Mouse (Mus musculus): ENCODE data around the gene Rasip1. TPM values are rescaled to one million over a fixed set of nuclear protein-coding genes. Genes with fewer than 3 reads are reported as not detected.
A peak's percentile ranks its signal among the peaks of the same experiment; 100 is the strongest.

The Rasip1 gene
- 36.0 and 38.5 TPM in 2 replicates for total RNA-seq (2014; rRNA removed)
- polyA plus RNA-seq (2015; fragmentation: Nextera tagmentation; extraction: Ambion mirVana): 24.0 and 25.1 TPM in 2 replicates

- Histone ChIP-seq H3K4me3 (ENCODE audit: low read depth, low read length) (peak within 1 kb of the TSS; percentile 54), H3K27ac (ENCODE audit: low read depth, low read length) (peak within 1 kb of the TSS; percentile 79), H3K4me2 (ENCODE audit: low read depth, low read length, poor library complexity, severe bottlenecking) (peak within 1 kb of the TSS; percentile 89), H3K9ac (replicated peaks; ENCODE audit: low read length, poor library complexity, severe bottlenecking) (peak within 1 kb of the TSS; percentile 90), H3K9me3 (ENCODE audit: low read length) (no peaks in the 10 kb centered on the region), H3K27me3 (ENCODE audit: insufficient read depth, low read length) (no peaks in the 10 kb centered on the region), H3K4me1 (ENCODE audit: insufficient read depth, low read length) (no peaks in the 10 kb centered on the region), H3K36me3 (ENCODE audit: insufficient read depth, low read length) (no peaks in the 10 kb centered on the region)
- ATAC-seq (ENCODE audit: low FRiP score) (no peak), DNase-seq (ENCODE audit: low spot score) (no peak)
- 85% methylated on average over 9 of the region's 9 CpGs for WGBS
- TF ChIP-seq CTCF (IDR thresholded peaks at IDR 0.05): no peak
These were observed at the start of gene Rasip1 for GRCm38 (mm10) chr7:45627261-45627660. TSS of gene Rasip1 (plus strand) at chr7:45627488.

GRCm38 (mm10) chr7:45585923-45586322, 41.4 kb upstream of the Rasip1 start:
- Histone ChIP-seq H3K4me1 (ENCODE audit: insufficient read depth, low read length) (0 out of 2 replicates have a peak, but pooled peaks cover 3% of the 10 kb centered on the region), H3K4me2 (ENCODE audit: low read depth, low read length, poor library complexity, severe bottlenecking) (no peak overlapping the region), H3K27me3 (ENCODE audit: insufficient read depth, low read length) (no peaks in the 10 kb centered on the region), H3K36me3 (ENCODE audit: insufficient read depth, low read length) (peaks cover 9% of the 10 kb centered on the region; the same call in 1 of the 2 replicates), H3K27ac (ENCODE audit: low read depth, low read length) (no peak overlapping the region), H3K4me3 (ENCODE audit: low read depth, low read length) (no peak overlapping the region), H3K9me3 (ENCODE audit: low read length) (no peaks in the 10 kb centered on the region), H3K9ac (replicated peaks; ENCODE audit: low read length, poor library complexity, severe bottlenecking) (no peak overlapping the region)
- WGBS: 96% methylated on average over 6 of the region's 6 CpGs
- TF ChIP-seq CTCF (IDR thresholded peaks at IDR 0.05): no peak
- no peak for DNase-seq (ENCODE audit: low spot score)
- ATAC-seq (ENCODE audit: low FRiP score): no peak

- Histone ChIP-seq H3K4me1 (ENCODE audit: insufficient read depth, low read length) (0 out of 2 replicates have a peak, but pooled peaks cover 3% of the 10 kb centered on the region), H3K9ac (replicated peaks; ENCODE audit: low read length, poor library complexity, severe bottlenecking) (no peak overlapping the region), H3K27ac (ENCODE audit: low read depth, low read length) (peak overlapping the region; percentile 71; the same call in 1 of the 2 replicates), H3K9me3 (ENCODE audit: low read length) (no peaks in the 10 kb centered on the region), H3K27me3 (ENCODE audit: insufficient read depth, low read length) (no peaks in the 10 kb centered on the region), H3K4me3 (ENCODE audit: low read depth, low read length) (no peak overlapping the region), H3K4me2 (ENCODE audit: low read depth, low read length, poor library complexity, severe bottlenecking) (no peak overlapping the region), H3K36me3 (ENCODE audit: insufficient read depth, low read length) (peaks cover 9% of the 10 kb centered on the region; the same call in 1 of the 2 replicates)
- WGBS: 95% methylated on average over 23 of the region's 23 CpGs
- ATAC-seq (ENCODE audit: low FRiP score): no peak
- TF ChIP-seq CTCF (IDR thresholded peaks at IDR 0.05): no peak
- no peak for DNase-seq (ENCODE audit: low spot score)
These were observed 39.4 kb upstream of the Rasip1 start for GRCm38 (mm10) chr7:45587631-45588592.

GRCm38 (mm10) chr7:45589173-45589572, 38.1 kb upstream of the Rasip1 start:
- H3K9ac ChIP-seq (replicated peaks; ENCODE audit: low read length, poor library complexity, severe bottlenecking): no peak overlapping the region
- H3K36me3 ChIP-seq (ENCODE audit: insufficient read depth, low read length): peaks cover 9% of the 10 kb centered on the region; the same call in 1 of the 2 replicates
- WGBS: 4% methylated on average over 19 of the region's 19 CpGs

GRCm38 (mm10) chr7:45589898-45590297, 37.4 kb upstream of the Rasip1 start:
- Histone ChIP-seq H3K27ac (ENCODE audit: low read depth, low read length) (peak overlapping the region; percentile 38), H3K9ac (replicated peaks; ENCODE audit: low read length, poor library complexity, severe bottlenecking) (no peak overlapping the region), H3K9me3 (ENCODE audit: low read length) (no peaks in the 10 kb centered on the region), H3K4me2 (ENCODE audit: low read depth, low read length, poor library complexity, severe bottlenecking) (no peak overlapping the region), H3K4me3 (ENCODE audit: low read depth, low read length) (no peak overlapping the region), H3K27me3 (ENCODE audit: insufficient read depth, low read length) (no peaks in the 10 kb centered on the region), H3K4me1 (ENCODE audit: insufficient read depth, low read length) (0 out of 2 replicates have a peak, but pooled peaks cover 3% of the 10 kb centered on the region), H3K36me3 (ENCODE audit: insufficient read depth, low read length) (peaks cover 8% of the 10 kb centered on the region; the same call in 1 of the 2 replicates)
- DNase-seq (ENCODE audit: low spot score) (no peak), ATAC-seq (ENCODE audit: low FRiP score) (no peak)
- WGBS: 95% methylated on average over 5 of the region's 5 CpGs
- no peak for TF ChIP-seq CTCF (IDR thresholded peaks at IDR 0.05)

More at GRCm38 (mm10) chr7:45589173-45589572, 38.1 kb upstream of the Rasip1 start:
- peak; percentile 94 for TF ChIP-seq CTCF (IDR thresholded peaks at IDR 0.05)
- H3K27ac ChIP-seq (ENCODE audit: low read depth, low read length): peak overlapping the region; percentile 71
- 0 out of 2 replicates have a peak, but pooled peaks cover 3% of the 10 kb centered on the region for H3K4me1 ChIP-seq (ENCODE audit: insufficient read depth, low read length)
- no peaks in the 10 kb centered on the region for H3K27me3 ChIP-seq (ENCODE audit: insufficient read depth, low read length)
- DNase-seq (ENCODE audit: low spot score) (peak; percentile 99), ATAC-seq (ENCODE audit: low FRiP score) (peak; percentile 98)
- peak overlapping the region; percentile 55 for H3K4me2 ChIP-seq (ENCODE audit: low read depth, low read length, poor library complexity, severe bottlenecking)
- H3K4me3 ChIP-seq (ENCODE audit: low read depth, low read length): peak overlapping the region; percentile 32
- H3K9me3 ChIP-seq (ENCODE audit: low read length): no peaks in the 10 kb centered on the region

All from midbrain, postnatal 0 days (tissue).